Mouse (Mus musculus) limb, embryonic 13.5 days (tissue): ENCODE data around the gene Pnp. TPM values are rescaled to one million over a fixed set of nuclear protein-coding genes. Genes with fewer than 3 reads are reported as not detected.
"Not testable (repeated sequence)": the region's sequence is repeated elsewhere in the genome, so short reads cannot be mapped to it uniquely, and the experiment has no call there.

Experiments used
- ATAC-seq: fragments of 200-750 bp; cut with Nextera tagmentation; 2 replicates; pipeline ENCODE4 v1.8.0; 2017; ENCODE audit warnings: low read depth, moderate number of reproducible peaks, moderate TSS enrichment; ENCODE audit not compliant: low FRiP score
- H3K27ac ChIP-seq: fragments of 300-500 bp; sonication (generic); 2 replicates; pipeline ENCODE4 v1.5.1; 2015; ENCODE audit warnings: inconsistent platforms, mild to moderate bottlenecking, moderate library complexity
- H3K27me3 ChIP-seq: fragments of 300-500 bp; sonication (generic); 2 replicates; pipeline ENCODE4 v1.6.1; 2015; ENCODE audit warnings: mild to moderate bottlenecking, inconsistent platforms
- H3K36me3 ChIP-seq: fragments of 300-500 bp; sonication (generic); 2 replicates; pipeline ENCODE4 v1.6.1; 2015; ENCODE audit warnings: inconsistent platforms, mild to moderate bottlenecking, moderate library complexity
- H3K4me1 ChIP-seq: fragments of 300-500 bp; sonication (generic); 2 replicates; pipeline ENCODE4 v1.6.1; 2015; ENCODE audit warnings: inconsistent platforms
- H3K4me2 ChIP-seq: fragments of 300-500 bp; sonication (generic); replicated peaks from 2 replicates; pipeline ENCODE4 v1.6.1; 2015; ENCODE audit warnings: inconsistent platforms, mild to moderate bottlenecking, moderate library complexity
- H3K4me3 ChIP-seq: fragments of 300-500 bp; sonication (generic); 2 replicates; pipeline ENCODE4 v1.5.1; 2015; ENCODE audit warnings: moderate library complexity, mild to moderate bottlenecking, inconsistent platforms
- H3K9ac ChIP-seq: fragments of 300-500 bp; sonication (generic); 2 replicates; pipeline ENCODE4 v1.6.1; 2015; ENCODE audit warnings: mild to moderate bottlenecking, inconsistent platforms
- H3K9me3 ChIP-seq: fragments of 300-500 bp; sonication (generic); 2 replicates; pipeline ENCODE4 v1.6.1; 2016; ENCODE audit warnings: inconsistent platforms
- WGBS: fragments of 180-500 bp; shearing (Covaris S2); methylation state at CpG from one replicate; pipeline ENCODE4 v1.1.7; 2015; 5-methylcytosine and 5-hydroxymethylcytosine counted together
- polyA plus RNA-seq: library from polyadenylated mRNA; unstranded; fragments of >200 nt; fragmentation: Nextera tagmentation; extraction: Ambion mirVana; gene quantifications from 2 replicates; pipeline ENCODE4 v1.2.1, GENCODE M21; 2015

Gene Pnp
- 51.6 and 56.9 TPM in 2 replicates for polyA plus RNA-seq

DNA sequence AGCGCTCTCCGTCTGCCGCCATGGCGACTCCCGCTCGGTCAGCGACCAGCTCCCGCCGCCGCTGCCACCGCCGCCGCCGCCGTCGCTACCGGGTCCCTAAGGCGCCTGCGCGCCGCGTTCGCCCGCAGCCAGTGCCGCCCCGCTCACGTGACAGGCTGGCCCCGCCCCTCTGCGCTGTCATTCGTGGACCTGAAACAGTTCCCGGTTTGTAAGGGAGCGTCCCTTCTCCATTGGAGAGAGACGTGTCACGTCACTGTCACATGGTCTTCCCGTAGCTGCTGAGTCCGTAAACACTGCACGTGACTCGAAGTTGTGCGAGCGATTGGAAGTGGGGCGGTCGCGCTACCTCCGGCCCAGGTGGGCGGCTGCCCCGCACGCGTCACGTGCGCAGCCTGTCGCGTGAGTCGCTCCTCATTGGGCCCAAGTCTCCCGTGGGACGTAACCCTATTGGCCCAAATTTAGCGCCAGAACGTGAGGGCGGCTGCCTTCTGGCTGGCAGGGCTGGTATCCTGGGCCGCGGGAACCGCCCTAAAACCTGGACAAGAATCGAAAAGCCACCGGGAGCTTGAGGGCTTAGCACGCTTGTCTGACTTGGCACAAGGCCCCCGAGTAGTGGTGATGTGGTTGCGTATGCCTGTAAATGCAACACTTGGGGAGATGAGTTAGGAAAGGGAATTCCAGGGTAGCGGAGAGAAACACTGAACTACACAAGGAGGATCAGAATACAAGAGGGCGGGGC lies at the start of gene Pnp, which contains the start of gene Pip4p1:
Pnp (plus strand) TSS at position 329 of the 739 bp plus-strand sequence.
Pip4p1 (minus strand) TSS at position 103 of the 739 bp plus-strand sequence.
- under 1% methylated on average over 63 of the region's 68 CpGs for WGBS
- Histone ChIP-seq H3K27me3 (no peaks in the 10 kb centered on the region), H3K4me3 (peak within 1 kb of the TSS; percentile 98), H3K4me2 (peak within 1 kb of the TSS; percentile 89), H3K27ac (peak within 1 kb of the TSS; percentile 79), H3K36me3 (peaks cover 37% of the 10 kb centered on the region), H3K9ac (peak within 1 kb of the TSS; percentile 99), H3K4me1 (peaks cover 26% of the 10 kb centered on the region), H3K9me3 (no peaks in the 10 kb centered on the region)
- peak; percentile 100 for ATAC-seq

- Histone ChIP-seq H3K4me2 (no peak overlapping the region), H3K9ac (no peak overlapping the region), H3K9me3 (no peaks in the 10 kb centered on the region), H3K27ac (no peak overlapping the region), H3K36me3 (no peaks in the 10 kb centered on the region), H3K27me3 (peaks cover 23% of the 10 kb centered on the region), H3K4me3 (no peak overlapping the region), H3K4me1 (peaks cover 5% of the 10 kb centered on the region)
- 91% methylated on average over 8 of the region's 8 CpGs for WGBS
- no peak for ATAC-seq
These were observed 39.3 kb upstream of the Pnp start for GRCm38 (mm10) chr14:50891621-50892020.

- H3K4me2 ChIP-seq, result no peak overlapping the region
- no peak for ATAC-seq
- H3K9ac ChIP-seq, result no peak overlapping the region
- H3K4me3 ChIP-seq, result no peak overlapping the region
- H3K9me3 ChIP-seq, result no peaks in the 10 kb centered on the region
- H3K36me3 ChIP-seq, result no peaks in the 10 kb centered on the region
- H3K27ac ChIP-seq, result no peak overlapping the region
- 83% methylated on average over 7 of the region's 7 CpGs for WGBS
- peaks cover 28% of the 10 kb centered on the region for H3K27me3 ChIP-seq
- H3K4me1 ChIP-seq, result peaks cover 9% of the 10 kb centered on the region
These were observed 38.8 kb upstream of the Pnp start for GRCm38 (mm10) chr14:50892091-50892490.

DNA sequence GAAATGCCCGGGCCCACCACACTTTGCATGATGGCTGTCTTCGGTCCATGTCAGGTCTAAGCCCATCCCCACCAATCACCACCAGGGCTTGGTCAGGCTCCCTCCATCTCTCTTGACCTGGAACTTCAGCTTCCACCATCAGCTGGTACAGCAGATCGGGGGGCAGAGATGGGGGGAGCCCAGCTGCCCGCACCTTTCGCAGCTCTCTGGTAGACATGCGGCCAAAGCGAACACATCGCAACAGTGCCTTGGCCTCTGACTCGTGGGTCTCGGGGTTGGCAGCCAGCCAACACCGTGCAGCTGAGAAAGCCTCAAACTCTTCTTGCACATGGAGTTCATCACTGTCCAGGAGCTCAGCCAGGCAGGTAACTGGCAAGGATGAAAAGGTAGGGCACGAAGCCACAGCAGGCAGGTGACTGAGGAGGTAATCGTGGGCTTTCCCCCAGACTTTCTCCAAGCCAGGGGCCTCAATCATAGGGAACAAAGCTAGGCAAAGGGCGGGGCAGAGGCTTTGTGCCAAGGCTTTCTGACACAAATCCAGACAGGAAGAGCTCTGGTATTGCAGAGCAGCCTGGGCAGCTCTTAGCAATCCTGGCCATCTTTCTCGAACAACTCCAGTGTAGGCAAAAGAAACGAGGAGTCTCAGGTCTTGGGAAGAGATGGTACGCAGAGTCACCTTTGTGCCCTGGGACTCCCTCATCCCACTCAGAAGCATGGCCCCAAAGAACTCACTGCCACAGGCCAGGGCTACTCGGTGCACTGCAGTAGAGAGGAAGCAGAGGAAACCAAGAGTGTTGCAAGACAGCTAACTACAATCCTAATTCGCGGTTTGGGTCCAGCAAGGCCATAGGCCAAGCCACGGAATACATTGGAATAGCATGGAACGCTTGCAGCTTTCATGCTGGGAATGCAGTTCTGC lies 38.1 kb upstream of the Pnp start:
- Histone ChIP-seq H3K27me3 (peaks cover 35% of the 10 kb centered on the region), H3K27ac (no peak overlapping the region), H3K4me1 (peaks cover 9% of the 10 kb centered on the region), H3K4me2 (no peak overlapping the region), H3K36me3 (no peaks in the 10 kb centered on the region), H3K9ac (no peak overlapping the region), H3K4me3 (no peak overlapping the region), H3K9me3 (no peaks in the 10 kb centered on the region)
- no peak for ATAC-seq
- 81% methylated on average over 22 of the region's 22 CpGs for WGBS

DNA sequence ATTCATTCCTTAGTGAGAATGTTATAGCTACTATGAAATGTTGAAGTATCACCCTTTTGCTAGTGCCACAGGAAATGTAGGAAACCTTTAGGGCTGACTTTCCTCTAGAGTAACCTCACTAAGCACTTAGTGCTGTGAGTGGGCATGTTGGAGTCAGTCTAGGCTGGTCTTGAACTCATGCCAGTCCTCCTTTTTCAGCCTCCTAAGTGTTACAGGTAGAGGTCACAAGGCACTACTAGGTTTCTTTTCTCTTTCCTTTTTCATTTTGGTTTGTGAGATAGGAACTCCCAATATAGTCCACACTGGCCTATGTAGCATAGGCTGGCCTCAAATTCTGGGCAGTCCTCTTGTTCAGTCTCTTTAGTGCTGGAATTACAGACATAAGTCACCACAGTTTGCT lies 35.5 kb upstream of the Pnp start:
- no peak overlapping the region for H3K4me3 ChIP-seq
- no peak overlapping the region for H3K4me2 ChIP-seq

GRCm38 (mm10) chr14:50895985-50896746 lies 34.7 kb upstream of the Pnp start:
- Histone ChIP-seq H3K27ac (no peak overlapping the region), H3K4me2 (peak overlapping the region; percentile 74), H3K27me3 (peaks cover 52% of the 10 kb centered on the region), H3K36me3 (no peaks in the 10 kb centered on the region), H3K4me1 (peaks cover 9% of the 10 kb centered on the region), H3K9ac (peak overlapping the region; percentile 55), H3K4me3 (peak overlapping the region; percentile 40), H3K9me3 (no peaks in the 10 kb centered on the region)
- 16% methylated on average over 19 of the region's 19 CpGs for WGBS
- ATAC-seq, result no peak

More for the DNA sequence above, 35.5 kb upstream of the Pnp start:
- H3K9me3 ChIP-seq, result no peaks in the 10 kb centered on the region
- peaks cover 51% of the 10 kb centered on the region for H3K27me3 ChIP-seq
- no peaks in the 10 kb centered on the region for H3K36me3 ChIP-seq
- H3K9ac ChIP-seq, result no peak overlapping the region
- peaks cover 9% of the 10 kb centered on the region for H3K4me1 ChIP-seq
- no peak for ATAC-seq
- no peak overlapping the region for H3K27ac ChIP-seq

- Histone ChIP-seq H3K36me3 (no peaks in the 10 kb centered on the region), H3K9ac (peak overlapping the region; percentile 55), H3K4me1 (peaks cover 9% of the 10 kb centered on the region), H3K4me2 (peak overlapping the region; percentile 74), H3K27me3 (peaks cover 52% of the 10 kb centered on the region), H3K4me3 (peak overlapping the region; percentile 40), H3K27ac (no peak overlapping the region), H3K9me3 (no peaks in the 10 kb centered on the region)
- no peak for ATAC-seq
- WGBS, result 16% methylated on average over 23 of the region's 23 CpGs
These were observed 34.0 kb upstream of the Pnp start for GRCm38 (mm10) chr14:50896747-50897373.

DNA sequence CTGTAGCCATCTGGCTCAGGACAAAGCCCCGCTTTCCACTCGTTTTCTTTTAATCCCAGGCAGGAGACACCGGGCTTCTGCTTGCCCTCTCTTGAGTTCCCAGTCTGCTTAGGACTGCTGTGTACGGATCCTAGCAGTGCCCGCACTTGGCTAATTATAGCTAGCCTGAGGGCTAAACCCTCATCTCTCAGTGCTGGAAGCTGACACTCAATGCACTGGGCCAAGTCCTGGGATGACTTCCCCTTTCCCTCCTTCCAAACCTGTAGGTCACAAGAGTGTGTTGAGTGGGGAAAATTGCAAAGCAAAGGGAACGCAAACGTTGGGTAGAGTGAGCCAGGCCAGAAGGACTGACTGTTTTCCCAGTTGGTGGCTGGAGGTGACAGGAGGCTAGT lies 33.5 kb upstream of the Pnp start, which contains the start of gene Klhl33:
Klhl33 (minus strand) TSS at position 134 of the 392 bp plus-strand sequence.
- Histone ChIP-seq H3K9me3 (no peaks in the 10 kb centered on the region), H3K36me3 (no peaks in the 10 kb centered on the region), H3K27ac (no peak within 1 kb of the TSS), H3K4me3 (peak within 1 kb of the TSS; percentile 40), H3K27me3 (peaks cover 52% of the 10 kb centered on the region), H3K9ac (peak within 1 kb of the TSS; percentile 55), H3K4me2 (peak within 1 kb of the TSS; percentile 74), H3K4me1 (peaks cover 9% of the 10 kb centered on the region)
- no peak for ATAC-seq
- 29% methylated on average over 7 of the region's 7 CpGs for WGBS

DNA sequence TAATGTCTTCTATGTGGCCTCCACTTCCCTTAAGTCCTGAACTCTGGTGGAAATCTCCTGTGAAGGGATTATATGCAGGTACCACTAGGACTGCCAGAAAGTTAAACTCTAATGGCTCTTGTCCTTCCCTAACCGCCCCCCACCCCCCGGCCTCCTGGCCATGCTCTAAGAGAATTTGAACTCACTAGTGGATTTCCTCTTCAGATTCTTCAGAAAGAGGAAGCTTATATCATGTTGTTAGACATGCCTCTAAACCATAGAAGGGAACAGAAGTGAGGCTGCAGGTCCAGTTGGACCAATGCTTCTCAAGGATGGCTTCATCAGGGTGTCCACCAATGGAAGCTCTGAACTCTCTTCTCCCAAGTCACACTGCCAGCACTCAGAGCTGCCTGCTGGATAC lies 32.9 kb upstream of the Pnp start:
- H3K27me3 ChIP-seq, result peaks cover 52% of the 10 kb centered on the region
- not testable (repeated sequence) for H3K9ac ChIP-seq, H3K4me3 ChIP-seq, H3K36me3 ChIP-seq, H3K4me2 ChIP-seq, H3K4me1 ChIP-seq, ATAC-seq, H3K9me3 ChIP-seq, H3K27ac ChIP-seq
- WGBS, result 83% methylated on average over 2 of the region's 2 CpGs

DNA sequence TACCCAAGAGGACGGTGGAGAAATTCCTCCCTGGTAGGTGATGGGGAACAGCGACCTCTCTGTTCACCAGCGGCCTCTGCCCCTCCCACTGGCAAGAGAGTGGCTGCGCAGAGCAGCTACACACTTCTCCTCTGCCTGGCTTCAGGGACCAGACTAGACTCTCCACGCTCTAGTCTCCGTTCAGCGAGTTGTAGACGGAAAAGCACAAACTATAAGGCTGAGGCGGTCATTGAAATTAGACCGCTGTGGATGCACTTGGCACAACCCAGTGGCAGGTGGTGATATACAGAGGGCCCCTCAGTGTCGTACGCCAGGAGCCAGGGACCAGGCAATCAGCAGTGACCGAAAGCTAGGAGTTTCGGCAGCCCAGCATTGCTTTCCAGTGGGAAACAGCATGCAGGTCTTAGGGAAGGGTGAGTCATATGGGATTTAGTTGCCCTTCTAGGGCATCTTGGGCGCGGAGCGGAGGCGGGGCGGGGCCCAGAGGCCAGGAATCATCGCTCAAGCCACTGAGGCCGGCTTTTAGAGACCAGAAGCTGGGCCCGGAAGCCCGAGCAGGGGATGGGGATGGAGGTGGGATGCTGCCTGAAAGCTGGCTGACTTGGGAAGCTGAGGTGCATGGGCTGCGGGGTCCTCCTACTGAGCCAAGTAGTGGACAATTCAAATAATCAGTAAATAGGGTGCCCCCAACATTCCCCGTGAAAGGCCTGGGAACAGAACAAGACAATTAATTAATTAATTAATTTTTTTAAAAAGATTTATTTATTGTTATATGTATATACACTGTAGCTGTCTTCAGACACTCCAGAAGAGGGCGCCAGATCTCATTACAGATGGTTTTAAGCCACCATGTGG lies 26.7 kb upstream of the Pnp start:
- H3K4me3 ChIP-seq, result peak overlapping the region; percentile 42
- H3K9me3 ChIP-seq, result no peaks in the 10 kb centered on the region
- peaks cover 11% of the 10 kb centered on the region for H3K27me3 ChIP-seq
- H3K4me1 ChIP-seq, result peaks cover 9% of the 10 kb centered on the region
- peak overlapping the region; percentile 67 for H3K9ac ChIP-seq
- H3K4me2 ChIP-seq, result peak overlapping the region; percentile 70
- peak; percentile 76 for ATAC-seq
- H3K27ac ChIP-seq, result no peak overlapping the region
- no peaks in the 10 kb centered on the region for H3K36me3 ChIP-seq
- 4% methylated on average over 26 of the region's 26 CpGs for WGBS

DNA sequence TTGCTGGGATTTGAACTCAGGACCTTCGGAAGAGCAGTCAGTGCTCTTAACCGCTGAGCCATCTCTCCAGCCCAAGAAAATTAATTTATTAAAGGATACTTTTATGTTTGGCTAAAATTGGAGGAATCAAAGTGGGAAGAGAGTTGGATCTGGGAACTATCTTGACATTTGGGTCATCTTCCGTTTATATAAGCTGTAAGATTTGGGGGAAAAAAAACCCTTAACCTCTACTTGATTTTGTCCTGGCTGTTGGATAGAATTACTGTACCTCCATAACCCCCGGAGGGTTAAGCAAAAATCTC lies 26.1 kb upstream of the Pnp start:
- Histone ChIP-seq H3K4me2 (no peak overlapping the region), H3K27ac (no peak overlapping the region), H3K9me3 (no peaks in the 10 kb centered on the region), H3K27me3 (peaks cover 6% of the 10 kb centered on the region), H3K4me3 (no peak overlapping the region), H3K4me1 (peaks cover 9% of the 10 kb centered on the region), H3K36me3 (no peaks in the 10 kb centered on the region), H3K9ac (no peak overlapping the region)
- 78% methylated on average over 4 of the region's 4 CpGs for WGBS
- ATAC-seq, result no peak
